Mouse (Mus musculus) bone marrow, adult 2 months (tissue): ENCODE measurements around the gene Olfr1254.

Experiments
- CTCF ChIP-seq: fragments of 200-500 bp; IDR thresholded peaks from 2 replicates; pipeline ENCODE4 v1.5.1; 2011; ENCODE audit warnings: low read length, control low read depth; ENCODE audit not compliant: control insufficient read depth, insufficient read depth
- POLR2A ChIP-seq: fragments of 200-500 bp; IDR thresholded peaks from 2 replicates; pipeline ENCODE4 v1.6.1; 2011; ENCODE audit warnings: low read depth, mild to moderate bottlenecking, control low read depth, low read length, borderline replicate concordance; ENCODE audit not compliant: control insufficient read depth

GRCm38 (mm10) chr2:89841455-89841854, 48.0 kb upstream of the Olfr1254 start, which contains the start of gene Olfr1256:
- TF ChIP-seq CTCF (no peak), POLR2A (no peak)
